Mouse (Mus musculus): ENCODE data around the gene Myl6.
"Not testable (repeated sequence)": the region's sequence is repeated elsewhere in the genome, so short reads cannot be mapped to it uniquely, and the experiment has no call there.

Gene Myl6

GRCm38 (mm10) chr10:128509831-128510230, 15.9 kb upstream of the Myl6 start:
- no peak for DNase-seq (ENCODE audit: low read depth, low spot score)

- no peak for DNase-seq (ENCODE audit: low read depth, low spot score)
Observed at GRCm38 (mm10) chr10:128509203-128509602, 15.3 kb upstream of the Myl6 start.

GRCm38 (mm10) chr10:128508260-128508659, 14.3 kb upstream of the Myl6 start:
- DNase-seq (ENCODE audit: low read depth, low spot score): no peak

GRCm38 (mm10) chr10:128505974-128506373, 12.0 kb upstream of the Myl6 start:
- no peak for DNase-seq (ENCODE audit: low read depth, low spot score)

GRCm38 (mm10) chr10:128505371-128505667, 11.4 kb upstream of the Myl6 start:
- not testable (repeated sequence) for DNase-seq (ENCODE audit: low read depth, low spot score)

- DNase-seq (ENCODE audit: low read depth, low spot score): no peak
Observed at GRCm38 (mm10) chr10:128504641-128505370, 10.9 kb upstream of the Myl6 start.

GRCm38 (mm10) chr10:128504012-128504411, 10.1 kb upstream of the Myl6 start:
- no peak for DNase-seq (ENCODE audit: low read depth, low spot score)

GRCm38 (mm10) chr10:128503532-128503931, 9.6 kb upstream of the Myl6 start:
- DNase-seq (ENCODE audit: low read depth, low spot score): no peak

- no peak for DNase-seq (ENCODE audit: low read depth, low spot score)
Observed at GRCm38 (mm10) chr10:128502341-128502740, 8.4 kb upstream of the Myl6 start.

GRCm38 (mm10) chr10:128499116-128499671, 5.2 kb upstream of the Myl6 start:
- peak; percentile 45 for DNase-seq (ENCODE audit: low read depth, low spot score)

- peak; percentile 97 for DNase-seq (ENCODE audit: low read depth, low spot score)
Observed at GRCm38 (mm10) chr10:128498590-128498989, 4.6 kb upstream of the Myl6 start, which contains the start of gene Myl6b. TSS of gene Myl6b (minus strand) at chr10:128498685.

GRCm38 (mm10) chr10:128497134-128497737, 3.3 kb upstream of the Myl6 start:
- DNase-seq (ENCODE audit: low read depth, low spot score): no peak

- DNase-seq (ENCODE audit: low read depth, low spot score): no peak
Observed at GRCm38 (mm10) chr10:128496509-128497077, 2.6 kb upstream of the Myl6 start.

GRCm38 (mm10) chr10:128495903-128496302, 2.0 kb upstream of the Myl6 start:
- no peak for DNase-seq (ENCODE audit: low read depth, low spot score)

GRCm38 (mm10) chr10:128495270-128495669, 1.3 kb upstream of the Myl6 start:
- no peak for DNase-seq (ENCODE audit: low read depth, low spot score)

GRCm38 (mm10) chr10:128494667-128495245, 811 bp upstream of the Myl6 start:
- DNase-seq (ENCODE audit: low read depth, low spot score): no peak

GRCm38 (mm10) chr10:128493319-128493694, 638 bp downstream of the Myl6 start:
- no peak for DNase-seq (ENCODE audit: low read depth, low spot score)

- DNase-seq (ENCODE audit: low read depth, low spot score): no peak
Observed at GRCm38 (mm10) chr10:128492633-128493311, 1.2 kb downstream of the Myl6 start.

- DNase-seq (ENCODE audit: low read depth, low spot score): not testable (repeated sequence)
Observed at GRCm38 (mm10) chr10:128492051-128492450, 1.9 kb downstream of the Myl6 start.

GRCm38 (mm10) chr10:128491495-128491894, 2.5 kb downstream of the Myl6 start:
- no peak for DNase-seq (ENCODE audit: low read depth, low spot score)

- DNase-seq (ENCODE audit: low read depth, low spot score): no peak
Observed at GRCm38 (mm10) chr10:128490912-128491311, 3.0 kb downstream of the Myl6 start.

GRCm38 (mm10) chr10:128490232-128490631, 3.7 kb downstream of the Myl6 start:
- no peak for DNase-seq (ENCODE audit: low read depth, low spot score)

Measured in telencephalon, adult 2 months (tissue).